Mouse (Mus musculus) layer of hippocampus, adult 6 months (tissue): Measurements from ENCODE around the gene Vmn1r37. TPM values are rescaled to one million over a fixed set of nuclear protein-coding genes. Genes with fewer than 3 reads are reported as not detected.

ENCODE experiments used
- long read RNA-seq, 2 experiments: library from polyadenylated mRNA; unstranded; transcript quantifications; one replicate each; pipeline ENCODE4 v2.0.0; 2019 to 2020
- polyA plus RNA-seq: library from polyadenylated mRNA; unstranded; fragments of <200 nt; fragmentation: Nextera tagmentation; gene quantifications from 2 replicates; pipeline ENCODE4 v1.2.3, GENCODE M21; 2021

The Vmn1r37 gene
- polyA plus RNA-seq: not detected in 2 replicates
- long read RNA-seq, experiment 1: 0 reads
- long read RNA-seq, experiment 2: 0 reads

GRCm38 (mm10) chr6:66729082-66729481 lies at the start of gene Vmn1r37:
Gene Vmn1r37 (plus strand): TSS chr6:66729382.

GRCm38 (mm10) chr6:66685806-66686205 lies 43.4 kb upstream of the Vmn1r37 start, which contains the start of gene Vmn1r35:
Gene Vmn1r35 (minus strand): TSS chr6:66685906.

GRCm38 (mm10) chr6:66719068-66719467 lies 10.1 kb upstream of the Vmn1r37 start, which contains the start of gene Vmn1r36:
Gene Vmn1r36 (minus strand): TSS chr6:66719168.

GRCm38 (mm10) chr6:66782527-66782926 lies 53.3 kb downstream of the Vmn1r37 start, which contains the start of gene Vmn1r38:
Gene Vmn1r38 (minus strand): TSS chr6:66782627.

Other genes with a start within 250 kb of the Vmn1r37 start
- gene Mad2l1, start 194.0 kb upstream of the Vmn1r37 start, polyA plus RNA-seq: 3.9 and 4.0 TPM in 2 replicates
- not detected in 2 replicates for gene Vmn1r32, start 169.3 kb upstream of the Vmn1r37 start, polyA plus RNA-seq
- not detected in 2 replicates for gene Vmn1r33, start 111.1 kb upstream of the Vmn1r37 start, polyA plus RNA-seq
- gene Vmn1r34, start 85.5 kb upstream of the Vmn1r37 start, polyA plus RNA-seq: not detected in 2 replicates
- gene Vmn1r35, start 43.5 kb upstream of the Vmn1r37 start, polyA plus RNA-seq: not detected in 2 replicates
- gene Vmn1r36, start 10.2 kb upstream of the Vmn1r37 start, polyA plus RNA-seq: not detected in 2 replicates
- gene Vmn1r38, start 53.2 kb downstream of the Vmn1r37 start, polyA plus RNA-seq: not detected in 2 replicates
- gene Vmn1r39, start 81.2 kb downstream of the Vmn1r37 start, polyA plus RNA-seq: not detected in 2 replicates
- 69.7 and 71.7 TPM in 2 replicates for gene Gng12, start 167.0 kb downstream of the Vmn1r37 start, polyA plus RNA-seq